Mouse (Mus musculus) right cerebral cortex, postnatal 14 days (tissue): ENCODE data around the gene D130052B06Rik.

Experiments
- DNase-seq: peaks from one replicate; pipeline ENCODE4 v3.0.0; 2022

Gene D130052B06Rik

GRCm38 (mm10) chr11:33598986-33599385 lies at the start of gene D130052B06Rik:
Gene D130052B06Rik, plus strand, starts transcription at chr11:33599302.
- no peak for DNase-seq

- no peak for DNase-seq
Measured at GRCm38 (mm10) chr11:33550861-33551560, 48.1 kb upstream of the D130052B06Rik start.

GRCm38 (mm10) chr11:33554123-33554522 lies 45.0 kb upstream of the D130052B06Rik start:
- no peak for DNase-seq

- no peak for DNase-seq
Measured at GRCm38 (mm10) chr11:33563921-33564320, 35.2 kb upstream of the D130052B06Rik start.

- DNase-seq, result peak; percentile 30
Measured at GRCm38 (mm10) chr11:33570413-33570812, 28.7 kb upstream of the D130052B06Rik start.

GRCm38 (mm10) chr11:33574944-33575343 lies 24.2 kb upstream of the D130052B06Rik start:
- DNase-seq, result no peak

GRCm38 (mm10) chr11:33578859-33579258 lies 20.2 kb upstream of the D130052B06Rik start, which contains the start of gene Gabrp:
Gene Gabrp, minus strand, starts transcription at chr11:33578959.
- DNase-seq, result no peak

GRCm38 (mm10) chr11:33579621-33580020 lies 19.5 kb upstream of the D130052B06Rik start:
- DNase-seq, result no peak

- no peak for DNase-seq
Measured at GRCm38 (mm10) chr11:33586614-33587013, 12.5 kb upstream of the D130052B06Rik start.

- DNase-seq, result no peak
Measured at GRCm38 (mm10) chr11:33590771-33591170, 8.3 kb upstream of the D130052B06Rik start.

- no peak for DNase-seq
Measured at GRCm38 (mm10) chr11:33592826-33593225, 6.3 kb upstream of the D130052B06Rik start.

- DNase-seq, result no peak
Measured at GRCm38 (mm10) chr11:33596655-33597054, 2.4 kb upstream of the D130052B06Rik start.

GRCm38 (mm10) chr11:33603174-33603573 lies 4.1 kb downstream of the D130052B06Rik start:
- DNase-seq, result no peak

GRCm38 (mm10) chr11:33607784-33608183 lies 8.7 kb downstream of the D130052B06Rik start:
- DNase-seq, result no peak

- peak; percentile 66 for DNase-seq
Measured at GRCm38 (mm10) chr11:33614218-33614617, 15.1 kb downstream of the D130052B06Rik start.

GRCm38 (mm10) chr11:33627136-33627742 lies 28.1 kb downstream of the D130052B06Rik start:
- no peak for DNase-seq

GRCm38 (mm10) chr11:33637107-33637506 lies 38.0 kb downstream of the D130052B06Rik start:
- no peak for DNase-seq

GRCm38 (mm10) chr11:33649358-33649757 lies 50.3 kb downstream of the D130052B06Rik start:
- DNase-seq, result no peak

- no peak for DNase-seq
Measured at GRCm38 (mm10) chr11:33654485-33654884, 55.4 kb downstream of the D130052B06Rik start.

GRCm38 (mm10) chr11:33655221-33655620 lies 56.1 kb downstream of the D130052B06Rik start:
- DNase-seq, result no peak

- DNase-seq, result no peak
Measured at GRCm38 (mm10) chr11:33655861-33656593, 56.9 kb downstream of the D130052B06Rik start.

- DNase-seq, result no peak
Measured at GRCm38 (mm10) chr11:33660016-33660913, 61.2 kb downstream of the D130052B06Rik start.

- DNase-seq, result no peak
Measured at GRCm38 (mm10) chr11:33663599-33663998, 64.5 kb downstream of the D130052B06Rik start.
